Mouse (Mus musculus) hindbrain, embryonic 14.5 days (tissue): ENCODE measurements around the gene Smndc1. TPM values are rescaled to one million over a fixed set of nuclear protein-coding genes. Genes with fewer than 3 reads are reported as not detected.

Experiments used
- ATAC-seq: fragments of 200-750 bp; cut with Nextera tagmentation; 2 replicates; pipeline ENCODE4 v1.8.0; 2017; ENCODE audit warnings: moderate number of reproducible peaks, mild to moderate bottlenecking, moderate TSS enrichment, moderate library complexity; ENCODE audit not compliant: low FRiP score
- DNase-seq: peaks from one replicate; pipeline ENCODE4 v3.0.0-alpha.2; 2015; ENCODE audit warnings: low spot score
- H3K27ac ChIP-seq: fragments of 300-500 bp; sonication (generic); 2 replicates; pipeline ENCODE4 v1.5.1; 2014; ENCODE audit warnings: mild to moderate bottlenecking, moderate library complexity
- H3K27me3 ChIP-seq: fragments of 300-500 bp; sonication (generic); 2 replicates; pipeline ENCODE4 v1.6.1; 2014; ENCODE audit warnings: mild to moderate bottlenecking, low read length, mixed read lengths; ENCODE audit not compliant: control insufficient read depth, insufficient read depth
- H3K36me3 ChIP-seq: fragments of 300-500 bp; sonication (generic); replicated peaks from 2 replicates; pipeline ENCODE4 v1.6.1; 2014; ENCODE audit not compliant: control insufficient read depth, insufficient read depth
- H3K4me1 ChIP-seq: fragments of 300-500 bp; sonication (generic); replicated peaks from 2 replicates; pipeline ENCODE4 v1.6.1; 2014; ENCODE audit warnings: antibody characterized with exemption, low read length, mixed read lengths; ENCODE audit not compliant: control insufficient read depth, insufficient read depth
- H3K4me2 ChIP-seq: fragments of 300-500 bp; sonication (generic); replicated peaks from 2 replicates; pipeline ENCODE4 v1.6.1; 2014; ENCODE audit warnings: mild to moderate bottlenecking, moderate library complexity
- H3K4me3 ChIP-seq: fragments of 300-500 bp; sonication (generic); replicated peaks from 2 replicates; pipeline ENCODE4 v1.5.1; 2014; ENCODE audit warnings: mild to moderate bottlenecking, low read length
- H3K9ac ChIP-seq: fragments of 300-500 bp; sonication (generic); 2 replicates; pipeline ENCODE4 v1.6.1; 2014
- H3K9me3 ChIP-seq: fragments of 300-500 bp; sonication (generic); 2 replicates; pipeline ENCODE4 v1.6.1; 2016; ENCODE audit warnings: low read length; ENCODE audit not compliant: control insufficient read depth
- WGBS: fragments of 180-500 bp; shearing (Covaris S2); extraction: QIAGEN DNeasy Blood & Tissue Kit; methylation state at CpG from one replicate; pipeline ENCODE4 v1.1.7; 2014; 5-methylcytosine and 5-hydroxymethylcytosine counted together
- polyA plus RNA-seq: library from polyadenylated mRNA; unstranded; fragments of >200 nt; fragmentation: Nextera tagmentation; extraction: Ambion mirVana; gene quantifications from 2 replicates; pipeline ENCODE4 v1.2.1, GENCODE M21; 2014

Gene Smndc1
- polyA plus RNA-seq, 1 experiment from 2014 or later, result 35.6 TPM

GRCm38 (mm10) chr19:53392781-53393343 lies 2.5 kb upstream of the Smndc1 start:
- peaks cover 14% of the 10 kb centered on the region for H3K4me1 ChIP-seq
- WGBS, result 59% methylated on average over 8 of the region's 8 CpGs
- no peak for ATAC-seq
- no peaks in the 10 kb centered on the region for H3K27me3 ChIP-seq
- no peaks in the 10 kb centered on the region for H3K9me3 ChIP-seq
- no peak for DNase-seq
- no peak overlapping the region for H3K27ac ChIP-seq
- H3K4me2 ChIP-seq, result no peak overlapping the region
- H3K4me3 ChIP-seq, result no peak overlapping the region
- H3K36me3 ChIP-seq, result peaks cover 13% of the 10 kb centered on the region
- no peak overlapping the region for H3K9ac ChIP-seq

DNA sequence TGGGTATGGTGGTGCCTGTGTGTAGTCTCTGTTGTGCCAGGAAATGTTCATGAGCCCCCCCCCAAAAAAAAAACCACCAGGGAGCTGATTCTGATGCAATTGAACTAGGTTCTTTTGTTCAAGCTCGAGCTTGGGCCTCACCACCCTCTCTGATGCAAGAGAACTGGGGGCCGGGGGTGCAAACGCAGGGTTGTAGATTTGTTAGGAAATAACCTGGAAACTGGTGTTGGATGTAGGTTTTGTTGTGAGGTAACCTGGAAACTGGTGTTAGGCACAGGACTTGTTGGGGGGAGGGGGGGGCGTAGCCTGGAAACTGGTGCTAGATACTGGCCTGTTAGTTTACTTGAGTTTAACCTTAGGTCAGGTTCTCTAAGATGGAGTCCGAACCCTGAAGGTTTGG lies 1.4 kb upstream of the Smndc1 start:
- no peak for DNase-seq
- Histone ChIP-seq H3K4me1 (peaks cover 14% of the 10 kb centered on the region), H3K4me2 (peak overlapping the region; percentile 82), H3K27me3 (no peaks in the 10 kb centered on the region), H3K4me3 (no peak overlapping the region), H3K36me3 (peaks cover 24% of the 10 kb centered on the region), H3K9me3 (no peaks in the 10 kb centered on the region), H3K27ac (no peak overlapping the region), H3K9ac (peak overlapping the region; percentile 79)
- WGBS, result 86% methylated on average over 5 of the region's 5 CpGs
- ATAC-seq, result no peak

GRCm38 (mm10) chr19:53391386-53391785 lies 1.0 kb upstream of the Smndc1 start:
- H3K4me3 ChIP-seq, result peak overlapping the region; percentile 96
- 47% methylated on average over 8 of the region's 8 CpGs for WGBS

DNA sequence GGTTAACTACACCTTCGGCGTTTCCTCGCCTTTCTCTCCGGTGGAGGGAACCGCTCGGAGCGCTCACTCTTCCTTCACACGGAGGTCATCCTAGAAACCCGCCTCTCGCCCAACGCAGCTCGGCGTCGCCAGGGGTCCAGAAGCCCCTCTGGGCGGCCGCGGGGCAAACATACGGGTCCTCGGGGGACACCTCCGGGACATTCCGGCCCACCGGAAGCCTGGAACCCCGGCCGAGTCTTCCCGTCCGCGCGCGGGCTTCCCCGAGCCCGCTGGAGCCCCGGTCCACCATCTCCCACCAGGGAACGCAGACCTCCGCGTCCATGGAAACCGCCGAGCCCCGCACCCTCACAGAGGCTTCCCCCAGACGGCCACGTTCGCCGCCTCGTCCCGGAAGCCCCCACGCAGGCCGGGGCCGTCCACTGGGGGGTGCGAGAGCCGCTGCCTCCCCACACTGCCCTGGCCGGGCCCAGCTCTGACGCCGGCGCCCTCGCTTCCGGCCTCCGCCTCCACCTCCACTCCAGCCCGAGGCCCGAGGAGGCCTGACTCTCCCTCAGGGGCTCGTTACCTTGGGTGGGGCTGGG lies 437 bp downstream of the Smndc1 start:
- H3K27me3 ChIP-seq, result no peaks in the 10 kb centered on the region
- peaks cover 14% of the 10 kb centered on the region for H3K4me1 ChIP-seq
- WGBS, result under 1% methylated on average over 49 of the region's 59 CpGs
- ATAC-seq (peak; percentile 89), DNase-seq (no peak)
- H3K4me3 ChIP-seq, result peak overlapping the region; percentile 96
- H3K9me3 ChIP-seq, result no peaks in the 10 kb centered on the region
- peak overlapping the region; percentile 97 for H3K27ac ChIP-seq
- peak overlapping the region; percentile 54 for H3K4me2 ChIP-seq
- peak overlapping the region; percentile 98 for H3K9ac ChIP-seq
- peaks cover 35% of the 10 kb centered on the region for H3K36me3 ChIP-seq

More at GRCm38 (mm10) chr19:53391386-53391785, 1.0 kb upstream of the Smndc1 start:
- Histone ChIP-seq H3K27ac (peak overlapping the region; percentile 85; the same call in 1 of the 2 replicates), H3K9me3 (no peaks in the 10 kb centered on the region), H3K4me2 (peak overlapping the region; percentile 82), H3K9ac (peak overlapping the region; percentile 79), H3K4me1 (peaks cover 14% of the 10 kb centered on the region), H3K27me3 (no peaks in the 10 kb centered on the region), H3K36me3 (peaks cover 27% of the 10 kb centered on the region)
- no peak for ATAC-seq
- DNase-seq, result no peak

- WGBS, result 27% methylated on average over 6 of the region's 6 CpGs
- DNase-seq, result no peak
Measured at GRCm38 (mm10) chr19:53389417-53389816, 961 bp downstream of the Smndc1 start.

GRCm38 (mm10) chr19:53383336-53383735 lies 7.0 kb downstream of the Smndc1 start:
- Histone ChIP-seq H3K36me3 (peaks cover 88% of the 10 kb centered on the region), H3K27ac (no peak overlapping the region), H3K4me2 (no peak overlapping the region), H3K4me3 (no peak overlapping the region), H3K9ac (no peak overlapping the region), H3K4me1 (no peaks in the 10 kb centered on the region), H3K9me3 (no peaks in the 10 kb centered on the region), H3K27me3 (no peaks in the 10 kb centered on the region)
- 97% methylated on average over 15 of the region's 15 CpGs for WGBS
- ATAC-seq (no peak), DNase-seq (no peak)

More at GRCm38 (mm10) chr19:53389417-53389816, 961 bp downstream of the Smndc1 start:
- Histone ChIP-seq H3K27me3 (no peaks in the 10 kb centered on the region), H3K4me2 (peak overlapping the region; percentile 54), H3K9me3 (no peaks in the 10 kb centered on the region), H3K36me3 (peaks cover 39% of the 10 kb centered on the region), H3K27ac (peak overlapping the region; percentile 97), H3K4me3 (peak overlapping the region; percentile 96), H3K4me1 (peaks cover 14% of the 10 kb centered on the region), H3K9ac (peak overlapping the region; percentile 98)
- no peak for ATAC-seq

DNA sequence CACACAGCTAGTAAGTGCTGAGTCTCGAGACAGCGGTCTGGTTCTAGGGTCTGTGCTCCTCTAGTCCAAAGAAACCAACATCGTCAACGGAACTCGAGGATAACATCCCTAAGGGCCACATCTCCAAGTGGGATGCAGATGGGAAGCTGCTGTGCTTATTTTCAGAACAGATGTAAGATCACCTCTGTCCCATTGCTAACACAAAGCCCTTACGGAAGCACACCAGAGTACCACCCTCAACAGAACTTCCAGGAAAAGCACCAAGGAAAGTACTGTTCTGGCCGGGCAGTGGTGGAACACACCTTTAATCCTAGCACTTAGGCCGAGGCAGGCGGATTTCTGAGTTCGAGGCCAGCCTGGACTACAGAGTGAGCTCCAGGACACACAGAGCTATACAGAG lies 12.0 kb downstream of the Smndc1 start:
- Histone ChIP-seq H3K9me3 (no peaks in the 10 kb centered on the region), H3K4me1 (no peaks in the 10 kb centered on the region), H3K27me3 (no peaks in the 10 kb centered on the region), H3K4me2 (no peak overlapping the region), H3K9ac (no peak overlapping the region), H3K27ac (no peak overlapping the region), H3K4me3 (no peak overlapping the region), H3K36me3 (peaks cover 74% of the 10 kb centered on the region)
- ATAC-seq (no peak), DNase-seq (no peak)
- WGBS, result 94% methylated on average over 10 of the region's 10 CpGs

- H3K27me3 ChIP-seq, result no peaks in the 10 kb centered on the region
- H3K4me3 ChIP-seq, result no peak overlapping the region
- 90% methylated on average over 8 of the region's 8 CpGs for WGBS
- no peak overlapping the region for H3K27ac ChIP-seq
- H3K4me2 ChIP-seq, result no peak overlapping the region
- DNase-seq (no peak), ATAC-seq (no peak)
- H3K36me3 ChIP-seq, result peaks cover 73% of the 10 kb centered on the region
- H3K9ac ChIP-seq, result no peak overlapping the region
- H3K9me3 ChIP-seq, result no peaks in the 10 kb centered on the region
- no peaks in the 10 kb centered on the region for H3K4me1 ChIP-seq
Measured at GRCm38 (mm10) chr19:53377652-53378051, 12.7 kb downstream of the Smndc1 start.

- peaks cover 70% of the 10 kb centered on the region for H3K36me3 ChIP-seq
- H3K9me3 ChIP-seq, result no peaks in the 10 kb centered on the region
- DNase-seq (no peak), ATAC-seq (no peak)
- WGBS, result 97% methylated on average over 9 of the region's 9 CpGs
- no peaks in the 10 kb centered on the region for H3K27me3 ChIP-seq
- H3K27ac ChIP-seq, result no peak overlapping the region
- no peak overlapping the region for H3K4me3 ChIP-seq
- H3K4me2 ChIP-seq, result no peak overlapping the region
- no peaks in the 10 kb centered on the region for H3K4me1 ChIP-seq
- H3K9ac ChIP-seq, result no peak overlapping the region
Measured at GRCm38 (mm10) chr19:53375816-53376215, 14.6 kb downstream of the Smndc1 start.
